Mouse (Mus musculus) CH12.LX (cell line): Measurements from ENCODE around the gene Siae.

Source experiments
- CTCF ChIP-seq, 2 experiments: IDR thresholded peaks in 1 of 2; conservative IDR thresholded peaks in 1 of 2; 2 replicates each; pipeline ENCODE4 v1.5.1; 2011 to 2012; ENCODE audit warnings: low read depth in 2 of 2, low read length in 2 of 2, improper control_type of control experiment in 1 of 2, inconsistent platforms in 1 of 2, mild to moderate bottlenecking in 1 of 2, moderate library complexity in 1 of 2
- ELF1 ChIP-seq: IDR thresholded peaks from 2 replicates; pipeline ENCODE4 v1.6.1; 2014; ENCODE audit warnings: low read depth, mild to moderate bottlenecking, inconsistent platforms, low read length, improper control_type of control experiment
- GABPA ChIP-seq: IDR thresholded peaks from 2 replicates; pipeline ENCODE4 v1.6.1; 2012; ENCODE audit warnings: low read depth, low read length, improper control_type of control experiment, inconsistent platforms; ENCODE audit not compliant: insufficient replicate concordance
- IRF4 ChIP-seq: IDR thresholded peaks from 2 replicates; pipeline ENCODE4 v1.6.1; 2014; ENCODE audit warnings: low read depth, mild to moderate bottlenecking, inconsistent platforms, low read length, improper control_type of control experiment
- KAT2A ChIP-seq: IDR thresholded peaks from 2 replicates; pipeline ENCODE4 v1.6.1; 2012; ENCODE audit warnings: low read length, improper control_type of control experiment, inconsistent platforms; ENCODE audit not compliant: insufficient replicate concordance
- MEF2A ChIP-seq: IDR thresholded peaks from 2 replicates; pipeline ENCODE4 v1.6.1; 2014; ENCODE audit warnings: low read depth, mild to moderate bottlenecking, inconsistent platforms, low read length, improper control_type of control experiment, borderline replicate concordance
- POLR2A ChIP-seq: IDR thresholded peaks from 2 replicates; pipeline ENCODE4 v1.6.1; 2011; ENCODE audit warnings: low read depth, mild to moderate bottlenecking, improper control_type of control experiment, low read length
- TBP ChIP-seq: conservative IDR thresholded peaks from 2 replicates; pipeline ENCODE4 v1.6.1; 2011; ENCODE audit warnings: low read depth, low read length, improper control_type of control experiment
- ZNF384 ChIP-seq: IDR thresholded peaks from 2 replicates; pipeline ENCODE4 v1.6.1; 2012; ENCODE audit warnings: low read depth, low read length, improper control_type of control experiment, inconsistent platforms

GRCm38 (mm10) chr9:37554279-37554678 is 1.2 kb upstream of the Siae start:
- TF ChIP-seq ELF1 (no peak), POLR2A (no peak), CTCF (conservative IDR thresholded peaks at IDR 0.05 in 1 of 2, IDR thresholded peaks at IDR 0.05 in 1 of 2; ENCODE audit: low read depth in 2 of 2, low read length in 2 of 2) (no peak), KAT2A (no peak), ZNF384 (no peak), IRF4 (no peak), TBP (no peak), MEF2A (no peak), GABPA (no peak)
